Mouse (Mus musculus) cerebellum, adult 11-12 months (tissue): Measurements from ENCODE around the gene Slc22a1.
"Not testable (repeated sequence)": the region's sequence is repeated elsewhere in the genome, so short reads cannot be mapped to it uniquely, and the experiment has no call there.

Experiments used
- DNase-seq: peaks from one replicate; pipeline ENCODE4 v3.0.0; 2022

The Slc22a1 gene

GRCm38 (mm10) chr17:12684412-12684811 lies 8.8 kb upstream of the Slc22a1 start:
- no peak for DNase-seq

DNA sequence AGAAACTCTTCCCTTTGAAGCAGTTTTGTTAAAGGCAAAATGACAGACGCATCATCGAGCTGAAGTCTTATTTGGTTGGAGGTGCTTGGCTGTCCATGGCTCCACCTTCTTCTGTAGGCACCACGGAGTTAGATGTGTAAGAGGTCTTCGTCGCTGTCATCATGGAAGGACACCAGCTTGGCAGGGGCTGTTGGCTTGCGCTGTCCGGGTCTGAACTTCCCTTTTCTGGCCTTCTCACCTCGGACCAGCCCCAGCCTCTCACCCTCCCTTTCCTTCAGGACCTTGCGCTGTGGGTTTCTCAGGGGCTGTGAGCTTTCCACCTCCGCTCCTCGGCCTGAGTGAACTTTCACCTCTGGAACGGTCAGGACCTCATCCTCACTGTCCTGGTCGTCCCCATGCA lies 8.0 kb upstream of the Slc22a1 start:
- DNase-seq: no peak

DNA sequence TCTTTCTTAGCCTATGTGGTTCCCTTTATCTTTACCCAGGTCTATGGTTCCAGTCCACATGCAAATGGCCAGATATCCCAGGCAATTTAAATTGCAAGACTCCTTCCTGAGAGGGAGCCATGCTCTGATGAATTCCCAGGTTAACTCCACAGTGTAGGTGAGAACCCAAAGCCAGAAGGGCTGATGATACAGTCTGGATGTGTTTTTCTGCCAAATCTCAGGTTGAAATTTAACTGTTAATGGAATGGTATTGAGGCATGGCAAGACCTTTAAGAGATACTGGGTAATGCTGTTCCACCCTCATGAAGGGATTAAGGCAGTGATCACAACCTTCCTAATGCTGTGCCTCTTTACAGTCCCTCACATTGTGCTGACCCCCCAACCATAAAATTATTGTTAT lies 2.6 kb upstream of the Slc22a1 start:
- no peak for DNase-seq

GRCm38 (mm10) chr17:12677139-12677538 lies 1.5 kb upstream of the Slc22a1 start:
- DNase-seq: no peak

GRCm38 (mm10) chr17:12674980-12675379 lies 649 bp downstream of the Slc22a1 start:
- DNase-seq: not testable (repeated sequence)

GRCm38 (mm10) chr17:12673871-12674270 lies 1.8 kb downstream of the Slc22a1 start:
- no peak for DNase-seq

DNA sequence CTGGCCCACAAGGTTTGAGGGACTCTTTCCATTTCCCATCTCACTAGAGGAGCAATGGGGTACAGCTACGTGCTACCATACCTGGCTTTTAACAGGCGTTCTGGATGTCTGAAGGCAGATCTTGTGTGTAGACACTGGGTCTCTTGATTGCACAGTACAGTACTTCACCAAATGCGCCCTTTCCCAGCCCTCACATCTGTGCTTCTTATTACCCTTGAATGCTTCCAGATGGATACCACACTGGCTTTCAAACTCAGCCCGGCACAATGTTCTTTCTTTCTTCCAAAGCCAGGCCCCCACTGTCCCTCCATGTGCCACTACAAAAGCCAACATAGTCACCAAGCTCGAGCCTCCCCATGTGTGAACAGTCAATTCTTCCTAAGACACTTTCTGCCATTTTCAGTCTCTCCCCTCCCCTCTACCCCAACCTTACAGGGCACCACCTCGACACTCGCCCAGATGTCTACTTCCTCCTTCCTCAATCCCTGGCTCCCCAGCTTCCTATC lies 3.3 kb downstream of the Slc22a1 start:
- no peak for DNase-seq

DNA sequence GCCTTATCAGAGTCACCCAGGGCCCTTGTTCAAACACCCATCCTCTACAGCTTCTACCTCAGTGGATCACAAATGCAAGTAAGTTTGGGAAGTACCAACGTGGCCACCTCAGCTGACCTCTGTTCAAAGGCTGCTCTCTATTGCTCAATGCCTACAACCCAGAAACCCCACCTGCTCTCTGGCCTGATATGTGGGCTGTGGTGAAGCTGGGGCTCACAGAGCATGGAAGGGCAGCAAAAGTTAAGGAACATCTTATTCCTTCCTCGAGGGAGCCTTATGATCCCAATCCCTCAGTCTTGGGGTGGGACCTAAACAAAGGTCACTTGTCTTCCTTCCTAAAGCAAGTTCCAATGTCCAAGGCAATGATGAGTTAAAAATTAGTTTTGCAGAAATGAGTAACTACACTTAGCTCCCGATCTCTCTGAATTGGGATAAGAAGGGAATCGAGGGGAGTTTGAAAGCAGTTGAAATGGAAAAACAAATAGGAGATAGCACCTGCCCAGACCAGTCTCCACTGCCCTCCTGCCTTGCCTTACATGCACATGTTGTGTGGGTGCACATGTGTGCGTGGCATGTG lies 4.5 kb downstream of the Slc22a1 start:
- DNase-seq: no peak

DNA sequence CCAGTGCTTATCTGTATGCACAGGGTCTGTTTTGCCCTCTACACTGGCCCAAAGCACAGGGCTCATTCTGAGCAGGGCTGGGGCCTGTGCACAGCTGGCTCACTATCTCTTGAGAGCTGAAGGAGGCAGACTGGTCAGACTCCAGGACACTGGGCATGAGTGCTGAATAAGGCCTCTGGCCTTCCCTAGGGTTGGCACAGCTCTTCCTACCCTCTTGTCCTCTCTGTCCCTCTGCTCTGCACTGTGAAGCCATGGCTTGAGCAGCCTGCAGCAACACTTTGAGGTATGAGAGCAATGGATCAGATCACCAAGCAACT lies 6.3 kb downstream of the Slc22a1 start:
- DNase-seq: no peak

GRCm38 (mm10) chr17:12668478-12669362 lies 6.9 kb downstream of the Slc22a1 start:
- no peak for DNase-seq

DNA sequence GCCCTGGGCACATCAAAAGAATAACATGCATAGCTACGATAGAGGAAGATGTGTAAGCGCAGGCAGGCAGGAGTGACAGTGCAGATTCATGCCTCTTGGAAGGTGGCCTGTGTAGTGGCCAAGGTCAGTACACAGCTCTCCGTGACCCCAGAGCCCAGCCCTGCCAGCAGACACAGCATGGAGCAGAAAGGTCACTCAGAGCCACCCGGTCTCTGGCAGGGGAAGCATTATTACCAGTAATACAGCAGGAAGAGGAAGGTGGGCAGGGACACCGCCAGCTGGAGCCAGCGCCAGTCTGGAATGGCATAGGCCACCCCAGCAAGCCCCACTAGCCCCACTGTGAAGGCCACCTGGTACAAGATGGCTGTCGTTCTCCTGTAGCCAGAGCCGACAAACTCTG lies 11.5 kb downstream of the Slc22a1 start:
- DNase-seq: peak; percentile 84

DNA sequence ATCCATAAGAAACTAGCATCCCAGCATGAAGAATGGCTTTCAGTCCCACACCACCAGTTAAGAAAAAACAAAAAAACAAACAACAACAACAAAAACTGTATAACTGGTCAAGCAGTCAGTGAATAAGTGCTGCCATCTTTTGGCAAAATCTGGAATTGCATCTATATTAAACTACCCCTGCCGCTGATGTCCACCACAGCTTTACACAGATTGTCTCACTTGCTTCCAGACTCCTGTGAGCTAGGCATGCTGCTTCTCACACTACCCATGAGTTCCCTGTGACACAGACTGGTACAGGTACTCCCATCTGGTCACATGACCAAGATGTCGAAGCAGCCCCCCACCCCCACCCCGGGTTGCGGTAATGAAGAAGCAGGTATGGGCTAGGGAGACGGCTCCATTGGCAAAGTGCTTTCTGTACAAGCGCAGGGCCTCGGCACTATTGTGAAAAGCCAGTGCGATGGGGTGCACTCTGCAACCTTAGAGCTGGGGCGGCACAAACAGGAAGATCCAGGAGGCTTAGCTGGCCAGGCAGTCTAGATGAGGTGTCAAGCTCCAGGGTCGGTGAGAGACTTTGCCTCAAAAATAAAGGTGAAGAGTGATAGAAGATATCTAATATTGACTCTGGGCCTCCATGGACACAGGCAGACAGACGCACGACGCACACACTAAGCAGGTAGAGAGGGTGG lies 14.9 kb downstream of the Slc22a1 start:
- DNase-seq: no peak

DNA sequence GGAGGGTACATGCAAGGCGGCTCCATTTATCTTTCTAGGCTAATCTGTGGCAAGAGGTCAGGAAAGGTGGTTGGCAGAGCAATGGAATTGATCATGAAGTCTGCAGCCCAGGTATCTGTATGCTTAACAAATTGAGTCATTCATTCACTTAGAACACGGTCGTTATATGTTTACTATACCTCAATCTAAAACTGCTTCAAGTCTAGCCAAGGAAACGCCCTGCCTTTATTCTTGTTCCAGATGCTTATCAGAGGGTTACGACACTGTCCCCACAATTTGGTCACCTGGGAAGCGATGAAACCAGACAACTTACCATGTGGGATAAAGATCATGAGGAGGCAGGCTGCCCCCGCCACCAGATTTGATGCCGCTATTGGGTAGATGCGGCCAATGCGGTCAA lies 16.4 kb downstream of the Slc22a1 start:
- DNase-seq: no peak

- no peak for DNase-seq
Measured at GRCm38 (mm10) chr17:12658784-12659183, 16.8 kb downstream of the Slc22a1 start.

GRCm38 (mm10) chr17:12655826-12656225 lies 19.8 kb downstream of the Slc22a1 start:
- DNase-seq: no peak

GRCm38 (mm10) chr17:12654061-12654460 lies 21.6 kb downstream of the Slc22a1 start:
- no peak for DNase-seq

GRCm38 (mm10) chr17:12652604-12653003 lies 23.0 kb downstream of the Slc22a1 start:
- DNase-seq: no peak

DNA sequence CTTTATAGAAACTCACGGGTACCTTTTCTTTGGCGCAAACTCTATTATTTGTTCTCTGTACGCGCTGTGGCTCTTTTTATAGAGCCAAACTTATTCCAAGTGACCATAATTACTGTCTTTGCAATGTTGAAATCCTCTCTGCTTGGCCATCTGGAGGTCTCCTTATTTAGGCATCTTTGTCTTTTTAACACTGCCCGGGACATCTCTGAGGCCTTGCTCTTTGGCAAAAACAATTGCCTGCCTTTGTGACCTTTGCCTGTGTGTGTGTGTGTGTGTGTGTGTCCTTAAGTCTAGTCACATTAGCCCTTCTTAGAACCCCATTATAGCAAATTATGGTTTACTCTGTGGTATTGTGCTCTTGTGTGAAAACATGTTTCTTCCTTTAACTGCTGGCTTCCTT lies 30.2 kb downstream of the Slc22a1 start:
- no peak for DNase-seq

DNA sequence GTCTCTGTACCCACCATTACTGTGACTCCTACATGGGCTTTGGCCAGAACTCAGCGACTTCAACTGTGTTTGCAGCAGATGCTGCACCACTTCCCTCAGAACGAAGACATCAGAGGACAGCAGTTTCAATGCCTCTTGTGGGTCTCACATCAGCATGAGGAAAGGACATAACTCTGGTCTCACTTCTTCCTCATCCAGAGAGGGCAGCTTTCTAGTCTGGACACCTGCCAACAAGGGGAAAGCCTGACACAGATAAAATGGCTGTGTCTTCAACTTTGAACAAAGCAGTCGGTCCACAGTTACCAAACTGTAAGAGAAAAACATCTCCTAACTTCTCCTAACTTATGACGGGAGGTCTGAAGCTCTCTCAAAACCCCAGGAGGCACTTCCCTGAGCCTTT lies 34.5 kb downstream of the Slc22a1 start:
- DNase-seq: no peak

GRCm38 (mm10) chr17:12639585-12639984 lies 36.0 kb downstream of the Slc22a1 start:
- DNase-seq: no peak

- no peak for DNase-seq
Measured at GRCm38 (mm10) chr17:12634814-12635213, 40.8 kb downstream of the Slc22a1 start.

DNA sequence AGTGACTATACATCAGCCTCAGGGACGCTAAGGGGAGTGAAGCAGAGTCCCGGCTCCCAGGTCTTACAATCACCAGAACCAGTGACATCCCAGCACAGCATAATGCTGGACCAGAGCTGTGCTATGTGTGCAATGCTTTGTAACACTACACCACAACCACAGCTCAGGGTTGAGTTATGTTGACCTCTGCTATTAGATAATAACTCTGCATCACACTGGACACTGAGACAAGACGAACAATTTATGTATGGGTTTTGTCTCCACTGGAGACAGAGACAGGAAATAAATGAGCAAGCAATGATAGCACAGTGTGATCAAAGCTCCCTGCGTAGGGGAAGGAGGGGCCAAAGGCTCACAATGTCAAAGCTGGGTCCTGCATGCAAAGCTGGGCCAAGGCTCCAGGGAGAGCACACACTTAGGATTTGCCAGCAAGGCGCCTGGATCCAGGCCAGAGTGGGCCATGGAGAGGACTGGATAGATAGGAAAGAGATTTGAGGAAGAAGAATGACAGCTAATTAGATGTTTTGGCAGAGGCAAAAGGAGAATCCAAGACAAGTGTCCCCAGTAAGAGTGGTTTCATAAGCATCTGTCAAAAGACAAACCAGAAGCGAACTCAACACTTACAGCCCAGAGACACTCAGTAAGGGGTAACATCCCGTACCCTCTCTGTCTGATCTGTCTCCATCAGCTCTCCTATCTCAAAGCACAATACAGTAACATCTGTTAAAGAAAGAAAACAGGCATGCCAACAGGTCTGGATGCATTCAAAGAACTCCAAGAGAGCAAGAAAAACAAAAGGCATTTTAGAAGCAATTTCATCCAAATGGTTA lies 43.6 kb downstream of the Slc22a1 start:
- no peak for DNase-seq
